Mouse (Mus musculus) midbrain, postnatal 0 days (tissue): ENCODE data around the gene Cacybp. TPM values are rescaled to one million over a fixed set of nuclear protein-coding genes. Genes with fewer than 3 reads are reported as not detected.

Source experiments
- ATAC-seq: fragments of 200-750 bp; cut with Nextera tagmentation; 2 replicates; pipeline ENCODE4 v1.8.0; 2017; ENCODE audit warnings: moderate number of reproducible peaks, mild to moderate bottlenecking, moderate TSS enrichment, moderate library complexity; ENCODE audit not compliant: low FRiP score
- DNase-seq: peaks from one replicate; pipeline ENCODE4 v3.0.0-alpha.2; 2015; ENCODE audit warnings: low spot score
- H3K27ac ChIP-seq: fragments of 300-500 bp; sonication (generic); 2 replicates; pipeline ENCODE4 v1.5.1; 2014; ENCODE audit warnings: low read depth, mild to moderate bottlenecking, low read length, mixed read lengths
- H3K27me3 ChIP-seq: fragments of 300-500 bp; sonication (generic); 2 replicates; pipeline ENCODE4 v1.6.1; 2014; ENCODE audit warnings: low read length, control low read depth, mixed read lengths; ENCODE audit not compliant: insufficient read depth
- H3K36me3 ChIP-seq: fragments of 300-500 bp; sonication (generic); 2 replicates; pipeline ENCODE4 v1.6.1; 2014; ENCODE audit warnings: low read length, control low read depth, mixed read lengths; ENCODE audit not compliant: insufficient read depth
- H3K4me1 ChIP-seq: fragments of 300-500 bp; sonication (generic); 2 replicates; pipeline ENCODE4 v1.6.1; 2014; ENCODE audit warnings: mild to moderate bottlenecking, control low read depth, antibody characterized with exemption, low read length, mixed read lengths; ENCODE audit not compliant: insufficient read depth
- H3K4me2 ChIP-seq: fragments of 300-500 bp; sonication (generic); 2 replicates; pipeline ENCODE4 v1.6.1; 2014; ENCODE audit warnings: low read depth, mild to moderate bottlenecking, low read length, mixed read lengths; ENCODE audit not compliant: poor library complexity, severe bottlenecking
- H3K4me3 ChIP-seq: fragments of 300-500 bp; sonication (generic); 2 replicates; pipeline ENCODE4 v1.5.1; 2014; ENCODE audit warnings: low read depth, mild to moderate bottlenecking, low read length, moderate library complexity
- H3K9ac ChIP-seq: fragments of 300-500 bp; sonication (generic); replicated peaks from 2 replicates; pipeline ENCODE4 v1.6.1; 2014; ENCODE audit warnings: mild to moderate bottlenecking, low read length, moderate library complexity, mixed read lengths; ENCODE audit not compliant: poor library complexity, severe bottlenecking
- H3K9me3 ChIP-seq: fragments of 300-500 bp; sonication (generic); 2 replicates; pipeline ENCODE4 v1.6.1; 2016; ENCODE audit warnings: low read length, control low read depth
- CTCF ChIP-seq: IDR thresholded peaks from 2 replicates; pipeline ENCODE4 v1.5.1; 2016; ENCODE audit warnings: antibody characterized with exemption, mild to moderate bottlenecking
- WGBS: fragments of 180-500 bp; shearing (Covaris S2); extraction: QIAGEN DNeasy Blood & Tissue Kit; methylation state at CpG from one replicate; pipeline ENCODE4 v1.1.7; 2014; 5-methylcytosine and 5-hydroxymethylcytosine counted together
- polyA plus RNA-seq: library from polyadenylated mRNA; unstranded; fragments of >200 nt; fragmentation: Nextera tagmentation; extraction: Ambion mirVana; gene quantifications from 2 replicates; pipeline ENCODE4 v1.2.1, GENCODE M21; 2015
- total RNA-seq: library from RNA; depleted of rRNA; stranded (reverse); fragments of >200 nt; gene quantifications from 2 replicates; pipeline ENCODE4 v1.2.3, GENCODE M21; 2014; rRNA removed

Cacybp gene
- total and polyA plus RNA-seq, 2 experiments from 2014 or later = 126 to 328 TPM

DNA sequence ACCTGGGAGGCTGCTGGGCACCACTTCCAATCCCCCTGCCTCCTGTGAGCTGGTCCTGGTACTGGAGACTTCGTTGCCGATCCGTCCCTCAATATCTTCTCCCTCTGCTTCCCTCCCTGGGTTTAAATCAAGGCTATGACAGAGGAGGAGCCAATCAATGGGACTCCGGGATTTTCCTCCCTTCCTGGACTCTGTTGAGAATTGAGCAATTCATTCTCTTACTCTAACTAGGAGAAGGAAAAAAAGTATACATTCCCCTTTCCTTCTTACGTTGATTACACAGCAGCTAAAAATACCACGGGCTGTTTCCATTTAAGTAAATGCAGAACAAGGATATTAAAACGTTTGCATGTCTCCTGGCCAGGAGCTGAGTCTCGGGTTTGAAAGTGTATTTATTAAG, 59.2 kb downstream of the Cacybp start, which contains the start of gene Tnn:
TSS of gene Tnn (minus strand) at position 101 of the 400 bp plus-strand sequence.
- WGBS = 68% methylated on average over 8 of the region's 8 CpGs
- no peak for TF ChIP-seq CTCF

More for the DNA sequence above, 59.2 kb downstream of the Cacybp start, which contains the start of gene Tnn:
- DNase-seq = no peak
- Histone ChIP-seq H3K9me3 (no peaks in the 10 kb centered on the region), H3K4me3 (no peak within 1 kb of the TSS), H3K27me3 (no peaks in the 10 kb centered on the region), H3K4me1 (0 out of 2 replicates have a peak, but pooled peaks cover 3% of the 10 kb centered on the region), H3K9ac (no peak within 1 kb of the TSS), H3K36me3 (no peaks in the 10 kb centered on the region), H3K27ac (no peak within 1 kb of the TSS), H3K4me2 (no peak within 1 kb of the TSS)
- no peak for ATAC-seq

Other genes starting within 250 kb of the Cacybp start
- 1.6 and 1.9 TPM in 2 replicates for gene 4930523C07Rik, start 168.5 kb downstream of the Cacybp start, total RNA-seq
- gene 4930523C07Rik, start 168.5 kb downstream of the Cacybp start, polyA plus RNA-seq = 2.0 and 2.5 TPM in 2 replicates
- 0.11 and 0.14 TPM in 2 replicates for gene Tnn, start 59.3 kb downstream of the Cacybp start, total RNA-seq
- gene Tnn, start 59.3 kb downstream of the Cacybp start, polyA plus RNA-seq = 0.05 TPM in 1 of 2 replicates, not detected in the other
- 10.6 and 17.7 TPM in 2 replicates for gene Mrps14, start 17.7 kb downstream of the Cacybp start, total RNA-seq
- gene Mrps14, start 17.7 kb downstream of the Cacybp start, polyA plus RNA-seq = 110 and 111 TPM in 2 replicates